Mouse (Mus musculus) small intestine, adult 2 months (tissue): ENCODE measurements around the gene Rab34.

Experiments
- CTCF ChIP-seq: fragments of 200-500 bp; IDR thresholded peaks from 2 replicates; pipeline ENCODE4 v1.5.1; 2012; ENCODE audit warnings: low read depth, mild to moderate bottlenecking, control low read depth, inconsistent platforms, low read length, moderate library complexity, mixed read lengths; ENCODE audit not compliant: insufficient replicate concordance, insufficient read length; ENCODE audit errors: extremely low read depth
- POLR2A ChIP-seq: fragments of 200-500 bp; IDR thresholded peaks from 2 replicates; pipeline ENCODE4 v1.6.1; 2012; ENCODE audit warnings: low read depth, mild to moderate bottlenecking, control low read depth, inconsistent platforms, low read length, moderate library complexity

GRCm38 (mm10) chr11:78159557-78159956, 28.7 kb upstream of the Rab34 start:
- no peak for TF ChIP-seq POLR2A
- no peak for TF ChIP-seq CTCF
